Mouse (Mus musculus): ENCODE measurements around the gene Col26a1. TPM values are rescaled to one million over a fixed set of nuclear protein-coding genes. Genes with fewer than 3 reads are reported as not detected.

Col26a1 gene
- total RNA-seq, 1 experiment from 2014 or later: not detected

GRCm38 (mm10) chr5:136716696-136717572, 166.1 kb downstream of the Col26a1 start:
- ATAC-seq (replicated peaks in 1 of 2; ENCODE audit: insufficient read depth in 1 of 2, low FRiP score in 2 of 2, low TSS enrichment in 1 of 2, low read depth in 1 of 2, poor library complexity in 2 of 2, severe bottlenecking in 2 of 2): no peak

GRCm38 (mm10) chr5:136714879-136715278, 168.1 kb downstream of the Col26a1 start:
- ATAC-seq (replicated peaks in 1 of 2; ENCODE audit: insufficient read depth in 1 of 2, low FRiP score in 2 of 2, low TSS enrichment in 1 of 2, low read depth in 1 of 2, poor library complexity in 2 of 2, severe bottlenecking in 2 of 2): peak; percentile 33 to 49; a peak in 3 of 4 replicates

- no peak for ATAC-seq (replicated peaks in 1 of 2; ENCODE audit: insufficient read depth in 1 of 2, low FRiP score in 2 of 2, low TSS enrichment in 1 of 2, low read depth in 1 of 2, poor library complexity in 2 of 2, severe bottlenecking in 2 of 2)
Measured at GRCm38 (mm10) chr5:136714232-136714875, 168.7 kb downstream of the Col26a1 start.

- ATAC-seq (replicated peaks in 1 of 2; ENCODE audit: insufficient read depth in 1 of 2, low FRiP score in 2 of 2, low TSS enrichment in 1 of 2, low read depth in 1 of 2, poor library complexity in 2 of 2, severe bottlenecking in 2 of 2): no peak
Measured at GRCm38 (mm10) chr5:136710742-136711141, 172.3 kb downstream of the Col26a1 start.

- ATAC-seq (replicated peaks in 1 of 2; ENCODE audit: insufficient read depth in 1 of 2, low FRiP score in 2 of 2, low TSS enrichment in 1 of 2, low read depth in 1 of 2, poor library complexity in 2 of 2, severe bottlenecking in 2 of 2): no peak
Measured at GRCm38 (mm10) chr5:136708116-136708515, 174.9 kb downstream of the Col26a1 start.

- ATAC-seq (replicated peaks in 1 of 2; ENCODE audit: insufficient read depth in 1 of 2, low FRiP score in 2 of 2, low TSS enrichment in 1 of 2, low read depth in 1 of 2, poor library complexity in 2 of 2, severe bottlenecking in 2 of 2): peak; percentile 65 to 74
Measured at GRCm38 (mm10) chr5:136706803-136707202, 176.2 kb downstream of the Col26a1 start.

- ATAC-seq (replicated peaks in 1 of 2; ENCODE audit: insufficient read depth in 1 of 2, low FRiP score in 2 of 2, low TSS enrichment in 1 of 2, low read depth in 1 of 2, poor library complexity in 2 of 2, severe bottlenecking in 2 of 2): no peak
Measured at GRCm38 (mm10) chr5:136705532-136705931, 177.5 kb downstream of the Col26a1 start.

GRCm38 (mm10) chr5:136704151-136704550, 178.9 kb downstream of the Col26a1 start:
- ATAC-seq (replicated peaks in 1 of 2; ENCODE audit: insufficient read depth in 1 of 2, low FRiP score in 2 of 2, low TSS enrichment in 1 of 2, low read depth in 1 of 2, poor library complexity in 2 of 2, severe bottlenecking in 2 of 2): no peak

- ATAC-seq (replicated peaks in 1 of 2; ENCODE audit: insufficient read depth in 1 of 2, low FRiP score in 2 of 2, low TSS enrichment in 1 of 2, low read depth in 1 of 2, poor library complexity in 2 of 2, severe bottlenecking in 2 of 2): peak in 1 of 2 experiments; percentile 46; a peak in 1 of 4 replicates
Measured at GRCm38 (mm10) chr5:136703751-136704150, 179.3 kb downstream of the Col26a1 start.

- 0 out of 4 replicates have a peak, but pooled peaks of 1 of the 2 experiments have one; percentile 4 for ATAC-seq (replicated peaks in 1 of 2; ENCODE audit: insufficient read depth in 1 of 2, low FRiP score in 2 of 2, low TSS enrichment in 1 of 2, low read depth in 1 of 2, poor library complexity in 2 of 2, severe bottlenecking in 2 of 2)
Measured at GRCm38 (mm10) chr5:136702159-136702725, 180.8 kb downstream of the Col26a1 start.

- ATAC-seq (replicated peaks in 1 of 2; ENCODE audit: insufficient read depth in 1 of 2, low FRiP score in 2 of 2, low TSS enrichment in 1 of 2, low read depth in 1 of 2, poor library complexity in 2 of 2, severe bottlenecking in 2 of 2): no peak
Measured at GRCm38 (mm10) chr5:136697618-136698017, 185.4 kb downstream of the Col26a1 start.

- ATAC-seq (replicated peaks in 1 of 2; ENCODE audit: insufficient read depth in 1 of 2, low FRiP score in 2 of 2, low TSS enrichment in 1 of 2, low read depth in 1 of 2, poor library complexity in 2 of 2, severe bottlenecking in 2 of 2): no peak
Measured at GRCm38 (mm10) chr5:136696516-136696915, 186.5 kb downstream of the Col26a1 start.

- no peak for ATAC-seq (replicated peaks in 1 of 2; ENCODE audit: insufficient read depth in 1 of 2, low FRiP score in 2 of 2, low TSS enrichment in 1 of 2, low read depth in 1 of 2, poor library complexity in 2 of 2, severe bottlenecking in 2 of 2)
Measured at GRCm38 (mm10) chr5:136694976-136695375, 188.0 kb downstream of the Col26a1 start.

- peak; percentile 46 to 57; a peak in 3 of 4 replicates for ATAC-seq (replicated peaks in 1 of 2; ENCODE audit: insufficient read depth in 1 of 2, low FRiP score in 2 of 2, low TSS enrichment in 1 of 2, low read depth in 1 of 2, poor library complexity in 2 of 2, severe bottlenecking in 2 of 2)
Measured at GRCm38 (mm10) chr5:136693418-136693817, 189.6 kb downstream of the Col26a1 start.

GRCm38 (mm10) chr5:136692784-136693183, 190.2 kb downstream of the Col26a1 start, which contains the start of gene Myl10:
Myl10 (plus strand) TSS chr5:136693146.
- ATAC-seq (replicated peaks in 1 of 2; ENCODE audit: insufficient read depth in 1 of 2, low FRiP score in 2 of 2, low TSS enrichment in 1 of 2, low read depth in 1 of 2, poor library complexity in 2 of 2, severe bottlenecking in 2 of 2): no peak
